Mouse (Mus musculus): Measurements from ENCODE around the gene Ugt1a6a. TPM values are rescaled to one million over a fixed set of nuclear protein-coding genes. Genes with fewer than 3 reads are reported as not detected.

Ugt1a6a gene
- total and polyA plus RNA-seq, 3 experiments = not detected

DNA sequence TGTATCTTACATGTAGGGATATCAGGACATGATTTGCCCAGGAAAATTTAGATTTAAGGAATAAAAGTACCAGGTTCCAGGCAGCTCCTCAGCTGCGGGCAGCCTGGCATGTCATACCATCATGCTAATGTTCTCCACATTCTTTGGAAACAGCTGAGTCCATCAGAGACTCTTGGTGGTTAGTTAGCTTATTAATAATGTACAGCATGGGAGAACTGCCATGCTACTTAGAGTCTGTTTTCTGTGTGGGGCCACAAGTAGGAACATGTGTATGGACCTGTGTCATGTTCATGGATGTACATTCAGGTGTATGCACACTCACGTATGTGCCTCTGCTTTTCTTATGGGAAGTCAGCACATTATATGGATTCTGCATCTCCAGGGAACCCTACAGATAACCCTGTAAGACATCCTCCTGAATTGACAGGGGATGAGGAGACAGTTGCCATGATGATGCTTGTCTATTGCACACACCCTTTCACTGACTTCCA, 79.9 kb downstream of the Ugt1a6a start (continued):
- TF ChIP-seq ETS1 (IDR thresholded peaks at IDR 0.05; ENCODE audit: low read depth, low read length) (no peak), KAT2A (conservative IDR thresholded peaks at IDR 0.05; ENCODE audit: low read depth, low read length) (no peak), CHD2 (IDR thresholded peaks at IDR 0.05; ENCODE audit: low read length) (no peak), JUND (IDR thresholded peaks at IDR 0.05; ENCODE audit: low read depth, low read length) (no peak), GATA1 (IDR thresholded peaks at IDR 0.05; ENCODE audit: low read depth, low read length) (no peak)

DNA sequence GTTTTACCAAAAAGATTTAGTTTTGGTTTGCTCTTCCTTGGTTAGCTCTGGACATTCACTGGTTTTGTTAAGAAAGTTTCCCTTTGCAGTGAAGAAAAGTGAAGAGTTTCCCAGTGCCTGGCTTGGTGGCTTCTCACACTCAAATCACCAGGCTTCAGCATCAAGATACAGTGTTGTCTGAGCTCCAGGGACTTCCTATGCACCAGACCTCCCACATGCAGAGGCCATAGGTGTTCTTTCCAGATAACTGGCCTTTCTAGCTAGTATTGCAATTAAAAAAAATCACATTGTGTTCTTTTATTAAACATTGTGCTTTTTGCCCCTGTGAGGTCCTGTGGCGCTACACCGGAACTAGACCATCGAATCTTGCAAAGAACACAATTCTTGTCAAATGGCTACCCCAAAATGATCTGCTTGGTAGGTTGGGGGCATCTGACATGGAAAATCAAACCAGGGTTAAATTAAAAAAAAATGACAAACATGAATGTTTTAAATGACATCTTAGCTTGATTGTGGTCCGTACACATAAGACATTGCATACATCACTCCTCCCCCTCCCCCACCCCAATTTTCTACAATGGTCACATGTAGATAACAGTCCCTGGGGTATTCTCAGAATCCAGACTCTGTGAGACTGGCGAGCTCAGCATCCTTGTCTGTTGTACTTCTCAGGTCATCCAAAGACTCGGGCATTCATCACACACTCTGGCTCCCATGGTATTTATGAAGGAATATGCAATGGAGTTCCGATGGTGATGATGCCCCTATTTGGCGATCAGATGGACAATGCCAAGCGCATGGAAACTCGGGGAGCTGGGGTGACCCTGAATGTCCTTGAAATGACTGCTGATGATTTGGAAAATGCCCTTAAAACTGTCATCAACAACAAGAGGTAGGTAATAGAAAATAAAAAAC, 81.1 kb downstream of the Ugt1a6a start:
- Histone ChIP-seq H3K27me3 (ENCODE audit: control insufficient read depth in 1 of 2, insufficient read depth in 2 of 2, low read length in 2 of 2) (no peaks in the 10 kb centered on the region), H3K27ac (ENCODE audit: control insufficient read depth, low read depth, low read length) (no peak overlapping the region), H3K9me3 (replicated peaks; ENCODE audit: insufficient read depth, low read length) (no peaks in the 10 kb centered on the region), H3K4me3 (ENCODE audit: control insufficient read depth in 1 of 2, insufficient read depth in 1 of 2, low read depth in 2 of 2, low read length in 2 of 2) (no peak overlapping the region), H3K79me2 (ENCODE audit: control insufficient read depth, insufficient read depth, low read length, poor library complexity) (no peaks in the 10 kb centered on the region), H3K36me3 (ENCODE audit: control insufficient read depth in 1 of 2, insufficient read depth in 2 of 2, low read length in 2 of 2) (no peaks in the 10 kb centered on the region), H3K4me1 (ENCODE audit: control insufficient read depth in 1 of 2, insufficient read depth in 2 of 2, low read length in 2 of 2) (no peaks in the 10 kb centered on the region), H3K9ac (ENCODE audit: control insufficient read depth, low read depth, low read length, poor library complexity, severe bottlenecking) (no peak overlapping the region)
- TF ChIP-seq USF2 (IDR thresholded peaks at IDR 0.05; ENCODE audit: borderline replicate concordance in 1 of 2, insufficient read depth in 1 of 2, low read depth in 1 of 2, low read length in 2 of 2) (no peak), MXI1 (IDR thresholded peaks at IDR 0.05; ENCODE audit: low read depth, low read length) (no peak), NELFE (IDR thresholded peaks at IDR 0.05; ENCODE audit: low read depth, low read length) (no peak), SIN3A (IDR thresholded peaks at IDR 0.05; ENCODE audit: low read length) (no peak), ZKSCAN1 (IDR thresholded peaks at IDR 0.05; ENCODE audit: low read depth, low read length) (no peak), ETS1 (IDR thresholded peaks at IDR 0.05; ENCODE audit: low read depth, low read length) (no peak), HCFC1 (IDR thresholded peaks at IDR 0.05; ENCODE audit: low read depth, low read length) (no peak), UBTF (IDR thresholded peaks at IDR 0.05; ENCODE audit: borderline replicate concordance, insufficient read depth, low read depth, low read length) (no peak), TCF12 (IDR thresholded peaks at IDR 0.05; ENCODE audit: low read depth, low read length) (no peak), MAZ (IDR thresholded peaks at IDR 0.05; ENCODE audit: low read depth, low read length) (no peak), USF1 (IDR thresholded peaks at IDR 0.05; ENCODE audit: low read depth, low read length) (no peak), TBP (IDR thresholded peaks at IDR 0.05; ENCODE audit: low read depth, low read length) (no peak), E2F4 (IDR thresholded peaks at IDR 0.05; ENCODE audit: borderline replicate concordance, low read depth, low read length) (no peak), MAFK (IDR thresholded peaks at IDR 0.05; ENCODE audit: borderline replicate concordance, low read depth, low read length) (no peak), POLR2AphosphoS5 (IDR thresholded peaks at IDR 0.05; ENCODE audit: borderline replicate concordance, low read depth, low read length) (no peak), CHD2 (IDR thresholded peaks at IDR 0.05; ENCODE audit: low read length) (no peak)
- peak; percentile 8 for DNase-seq (ENCODE audit: low read depth, low spot score)
